Mouse (Mus musculus) left cerebral cortex, postnatal 36 days (tissue): Measurements from ENCODE around the gene Chst3. TPM values are rescaled to one million over a fixed set of nuclear protein-coding genes. Genes with fewer than 3 reads are reported as not detected.
"Not testable (repeated sequence)": the region's sequence is repeated elsewhere in the genome, so short reads cannot be mapped to it uniquely, and the experiment has no call there.

Source experiments
- DNase-seq, 2 experiments: peaks; one replicate each; pipeline ENCODE4 v3.0.0; 2021 to 2022; ENCODE audit warnings: low spot score in 2 of 2, mixed read lengths in 1 of 2
- intact Hi-C: fragments of 180-260 bp; cut with DNase I; formaldehyde crosslinking; loops from one replicate; pipeline ENCODE4 v1.15.1; 2025
- total RNA-seq, 2 experiments: library from RNA; stranded (reverse); gene quantifications; 2 replicates each; pipeline ENCODE4 v1.2.3; 2021

Gene Chst3
- 1 to 10 TPM; 1.6 to 2.2 TPM for total RNA-seq

DNA sequence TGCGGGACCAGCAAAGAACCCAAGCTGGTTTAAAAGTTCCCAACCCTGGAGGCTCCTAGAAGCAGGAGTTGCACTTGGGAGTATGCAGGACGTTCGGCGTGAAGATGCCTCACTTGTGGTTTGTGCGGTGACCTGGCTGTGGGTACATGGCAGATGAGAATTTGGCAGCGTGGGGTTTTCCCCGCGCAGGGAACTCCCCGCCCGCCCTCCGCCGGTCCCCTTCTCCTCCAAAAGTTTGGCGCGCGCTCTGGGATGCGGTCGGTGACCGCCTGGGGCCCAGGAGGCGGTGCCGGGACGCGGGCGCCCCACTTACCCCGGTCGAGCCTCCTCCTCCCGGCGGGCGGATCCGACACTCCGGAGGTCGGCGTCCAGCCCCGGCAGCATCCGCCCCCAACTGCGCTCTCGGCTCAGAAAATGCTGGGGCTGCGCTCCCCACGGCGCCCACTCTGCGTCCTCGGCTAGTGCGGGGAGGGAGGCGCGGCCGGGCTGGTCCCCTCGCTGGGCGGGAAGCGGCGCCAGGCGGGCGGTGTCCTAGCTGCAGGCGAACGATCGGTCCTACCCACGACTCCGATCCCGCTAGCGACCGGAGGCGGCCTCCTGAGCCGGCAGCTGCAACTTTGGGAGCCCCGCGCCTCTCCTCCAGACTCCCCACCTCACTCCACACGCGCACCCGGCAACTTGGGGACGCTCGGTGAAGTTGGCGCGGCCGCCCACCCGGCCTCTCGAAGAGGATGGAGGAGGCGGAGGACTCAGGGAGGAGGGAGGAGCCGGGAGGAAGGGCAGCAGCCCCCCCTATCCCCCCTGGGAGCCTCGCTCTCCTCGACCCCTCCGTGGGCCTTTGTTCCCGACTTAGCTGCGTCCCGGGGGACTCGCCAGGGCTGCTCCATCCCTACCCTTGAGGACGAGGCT, at the start of gene Chst3:
TSS of gene Chst3 (minus strand) at position 670 of the 909 bp plus-strand sequence.
- peak in 1 of 2 experiments; percentile 26 for DNase-seq

GRCm38 (mm10) chr10:60268738-60269137, 49.7 kb upstream of the Chst3 start:
- intact Hi-C loops = no loop called here
- no peak for DNase-seq

More for the DNA sequence above, at the start of gene Chst3:
- intact Hi-C loops = no loop called here

DNA sequence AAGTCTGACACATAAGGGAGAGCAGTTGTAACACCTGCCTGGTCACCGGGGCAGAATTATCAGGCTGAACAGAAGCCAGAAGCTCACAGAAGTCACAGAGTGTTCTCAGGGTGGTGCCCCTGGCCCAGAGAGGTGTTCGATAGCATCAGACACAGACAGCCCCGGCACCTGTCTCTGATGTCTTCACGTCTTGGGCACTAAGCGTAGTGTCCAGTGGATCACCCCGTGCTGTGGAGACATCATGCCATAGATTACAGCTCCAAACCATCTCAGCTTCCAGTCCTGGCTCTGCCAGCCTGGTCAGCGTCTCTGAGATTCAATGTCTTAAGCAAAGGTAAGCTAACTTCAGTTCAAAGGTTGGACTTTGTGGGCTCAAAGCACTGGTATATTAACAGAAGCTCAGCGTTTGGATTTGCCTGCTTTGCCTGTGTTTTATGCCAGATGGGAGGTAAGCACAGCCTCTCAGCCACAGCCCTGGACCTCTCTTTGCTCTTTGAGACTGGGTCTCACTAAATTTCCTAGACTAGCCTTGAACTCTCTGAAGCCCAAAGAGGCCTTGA, 47.9 kb upstream of the Chst3 start:
- DNase-seq = no peak
- intact Hi-C loops = no loop called here

- intact Hi-C loops = no loop called here
Measured at GRCm38 (mm10) chr10:60265252-60265651, 46.2 kb upstream of the Chst3 start.

GRCm38 (mm10) chr10:60263351-60263750, 44.3 kb upstream of the Chst3 start:
- DNase-seq = no peak
- intact Hi-C loops = no loop called here

More at GRCm38 (mm10) chr10:60265252-60265651, 46.2 kb upstream of the Chst3 start:
- no peak for DNase-seq

DNA sequence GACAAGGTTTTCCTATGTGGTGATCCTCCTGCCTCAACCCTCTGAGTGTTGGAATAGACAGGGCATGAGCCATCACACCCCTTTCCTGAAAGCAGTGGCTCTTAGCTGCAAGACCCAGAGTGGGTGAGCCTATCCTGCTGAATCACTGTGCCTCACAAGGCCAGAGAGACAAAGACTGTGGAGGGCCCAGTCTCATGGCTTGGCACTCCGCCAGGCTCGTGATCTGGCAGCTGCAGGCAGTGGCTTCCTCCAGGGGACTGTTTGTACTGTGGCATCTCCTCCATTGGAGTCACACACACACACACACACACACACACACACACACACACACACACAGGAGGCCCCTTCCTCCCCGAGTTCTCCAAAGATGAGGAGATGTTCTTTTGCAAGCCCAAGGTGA, 43.3 kb upstream of the Chst3 start:
- intact Hi-C loops = no loop called here

GRCm38 (mm10) chr10:60261530-60261929, 42.5 kb upstream of the Chst3 start:
- no peak for DNase-seq
- intact Hi-C loops = no loop called here

More for the DNA sequence above, 43.3 kb upstream of the Chst3 start:
- peak; percentile 73 to 75 for DNase-seq

DNA sequence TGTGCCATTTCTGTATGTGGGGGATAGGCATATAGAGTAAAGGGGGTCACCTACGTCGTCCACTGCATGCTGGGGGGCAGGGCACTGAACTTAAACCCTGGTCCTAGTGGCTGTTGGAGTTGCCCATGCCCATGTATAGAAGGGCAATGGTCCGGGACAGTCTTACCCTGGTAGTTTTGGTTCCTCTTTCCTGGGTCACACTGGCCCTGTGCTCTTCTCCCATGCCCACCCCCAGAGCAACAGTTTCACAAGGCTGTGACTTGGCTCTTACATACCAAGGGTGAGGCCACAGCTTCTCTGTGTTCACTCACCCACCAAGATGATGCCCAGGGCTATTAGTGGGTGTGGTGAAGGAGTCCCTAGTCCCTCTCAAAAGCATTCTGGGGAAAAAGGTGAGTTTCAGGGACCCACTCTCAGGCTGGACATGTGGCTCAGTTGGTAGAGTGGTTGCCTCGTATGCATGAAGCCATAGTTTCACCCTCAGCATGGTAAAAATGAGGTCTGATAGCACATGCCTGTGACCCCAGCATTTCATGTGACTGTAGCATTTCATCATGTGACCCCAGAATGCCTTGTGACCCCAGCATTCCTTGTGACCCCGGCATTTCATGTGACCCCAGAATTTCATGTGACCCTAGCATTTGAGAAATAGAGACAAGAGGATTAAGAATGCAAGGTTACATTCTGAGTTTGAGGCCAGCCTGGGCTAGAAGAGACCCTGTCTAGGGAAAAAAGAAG, 41.7 kb upstream of the Chst3 start:
- DNase-seq = no peak
- intact Hi-C loops = no loop called here

GRCm38 (mm10) chr10:60257261-60257825, 38.3 kb upstream of the Chst3 start:
- no peak for DNase-seq
- intact Hi-C loops = no loop called here

- intact Hi-C loops = no loop called here
- no peak for DNase-seq
Measured at GRCm38 (mm10) chr10:60256088-60256487, 37.0 kb upstream of the Chst3 start.

GRCm38 (mm10) chr10:60252606-60253005, 33.5 kb upstream of the Chst3 start:
- intact Hi-C loops = no loop called here
- DNase-seq = no peak

- DNase-seq = no peak
- intact Hi-C loops = no loop called here
Measured at GRCm38 (mm10) chr10:60252187-60252586, 33.1 kb upstream of the Chst3 start.

GRCm38 (mm10) chr10:60250426-60250965, 31.4 kb upstream of the Chst3 start:
- no peak for DNase-seq
- intact Hi-C loops = no loop called here

GRCm38 (mm10) chr10:60248345-60248744, 29.3 kb upstream of the Chst3 start:
- DNase-seq = not testable (repeated sequence)
- intact Hi-C loops = loop anchor here (5.0 kb wide), 1 partner anchor 34 kb away; no protein-coding TSS in a partner anchor

DNA sequence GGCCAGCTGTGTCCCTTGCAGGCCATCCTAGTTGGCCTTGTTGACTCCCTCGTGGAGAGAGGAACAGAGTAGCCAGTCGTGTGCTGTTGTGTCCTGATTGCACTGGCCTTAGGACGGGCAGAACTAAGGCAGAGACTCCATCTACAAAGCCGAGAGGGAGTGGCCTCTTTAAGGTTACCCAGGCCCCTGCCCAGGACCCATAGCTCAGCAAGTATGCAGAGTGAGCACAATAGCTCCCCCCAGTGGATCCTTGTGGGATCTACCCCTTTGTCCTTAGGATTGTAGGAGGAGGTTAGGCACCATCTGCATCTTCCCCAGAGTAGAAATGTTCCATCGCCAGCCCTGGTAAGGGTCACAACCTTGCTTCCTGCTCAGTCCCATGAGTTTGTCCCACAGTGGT, 27.5 kb upstream of the Chst3 start:
- intact Hi-C loops = loop anchor here (5.0 kb wide), 1 partner anchor 36 kb away; no protein-coding TSS in a partner anchor
- peak; percentile 18 to 36 for DNase-seq

DNA sequence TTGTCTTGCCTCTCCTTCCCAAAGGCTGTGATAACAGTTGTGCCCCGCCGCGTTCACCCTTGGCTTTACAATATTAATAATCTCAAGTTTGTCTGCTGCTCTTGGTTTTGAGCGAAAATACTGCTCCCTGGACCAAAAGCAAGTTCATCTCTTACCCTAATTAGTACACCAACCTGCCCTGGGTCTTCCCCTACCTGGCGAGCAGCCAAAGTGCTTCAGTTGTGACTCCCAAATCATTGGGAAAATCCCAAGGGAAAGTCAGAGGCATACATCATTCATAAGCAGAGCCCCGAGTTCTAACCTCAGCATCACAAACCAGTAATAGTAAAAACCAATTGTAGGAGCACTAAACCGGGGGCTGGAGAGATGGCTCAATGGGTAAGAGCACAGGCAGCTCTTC, 26.6 kb upstream of the Chst3 start:
- no peak for DNase-seq
- intact Hi-C loops = loop anchor here (2.0 to 5.0 kb wide), 2 partner anchors 37 to 97 kb away; no protein-coding TSS in a partner anchor

GRCm38 (mm10) chr10:60245041-60245440, 26.0 kb upstream of the Chst3 start:
- peak; percentile 83 to 90 for DNase-seq
- intact Hi-C loops = loop anchor here (2.0 to 5.0 kb wide), 2 partner anchors 37 to 96 kb away; no protein-coding TSS in a partner anchor

GRCm38 (mm10) chr10:60243941-60244340, 24.9 kb upstream of the Chst3 start:
- no peak for DNase-seq
- intact Hi-C loops = loop anchor here (2.0 kb wide), 1 partner anchor 95 kb away; no protein-coding TSS in a partner anchor

DNA sequence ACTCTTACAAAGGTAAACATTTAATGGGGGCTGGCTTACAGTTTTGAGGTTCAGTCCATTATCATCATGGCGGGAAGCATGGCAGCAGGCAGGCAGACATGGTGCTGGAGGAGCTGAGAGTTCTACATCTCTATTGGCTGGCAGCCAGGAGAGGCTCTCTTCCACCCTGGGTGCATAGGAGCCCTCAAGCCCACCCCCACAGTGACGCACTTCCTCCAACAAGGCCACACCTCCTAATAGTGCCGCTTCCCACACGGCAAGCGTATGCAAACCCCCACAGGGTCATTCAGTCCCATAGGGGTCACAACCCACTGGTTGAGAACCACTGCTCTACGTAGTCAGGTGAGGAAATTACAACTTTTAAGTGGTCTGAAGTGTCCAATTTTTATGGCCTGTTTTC, 21.4 kb upstream of the Chst3 start:
- no peak for DNase-seq
- intact Hi-C loops = no loop called here
